Mouse (Mus musculus) MEL (cell line): ENCODE results near the gene Adsl. TPM values are rescaled to one million over a fixed set of nuclear protein-coding genes. Genes with fewer than 3 reads are reported as not detected.
A peak's percentile ranks its signal among the peaks of the same experiment; 100 is the strongest.

Experiments
- DNase-seq: peaks from one replicate; pipeline ENCODE4 v3.0.0; 2011; ENCODE audit warnings: low read depth, low spot score
- H3K27ac ChIP-seq: 2 replicates; pipeline ENCODE4 v1.5.1; 2012; ENCODE audit warnings: low read depth, mild to moderate bottlenecking, control low read depth, low read length, moderate library complexity; ENCODE audit not compliant: control insufficient read depth
- H3K27me3 ChIP-seq, 2 experiments: fragments of 150-350 bp in 1 of 2; sonication (generic) in 1 of 2; 2 replicates each; pipeline ENCODE4 v1.6.1; 2012; ENCODE audit warnings: low read length in 2 of 2, mild to moderate bottlenecking in 2 of 2, improper control_type of control experiment in 1 of 2, moderate library complexity in 1 of 2; ENCODE audit not compliant: insufficient read depth in 2 of 2, control insufficient read depth in 1 of 2
- H3K36me3 ChIP-seq, 2 experiments: 2 replicates each; pipeline ENCODE4 v1.6.1; 2012 to 2014; ENCODE audit warnings: low read length in 2 of 2, improper control_type of control experiment in 1 of 2, inconsistent platforms in 1 of 2, mild to moderate bottlenecking in 1 of 2; ENCODE audit not compliant: insufficient read depth in 2 of 2, control insufficient read depth in 1 of 2
- H3K4me1 ChIP-seq, 2 experiments: fragments of 150-350 bp in 1 of 2; sonication (generic) in 1 of 2; 2 replicates each; pipeline ENCODE4 v1.6.1; 2012; ENCODE audit warnings: low read length in 2 of 2, improper control_type of control experiment in 1 of 2, mild to moderate bottlenecking in 1 of 2; ENCODE audit not compliant: insufficient read depth in 2 of 2, control insufficient read depth in 1 of 2
- H3K4me3 ChIP-seq, 2 experiments: fragments of 150-350 bp in 1 of 2; sonication (generic) in 1 of 2; 2 replicates each; pipeline ENCODE4 v1.5.1; 2012; ENCODE audit warnings: low read depth in 2 of 2, low read length in 2 of 2, mild to moderate bottlenecking in 2 of 2, moderate library complexity in 2 of 2, control low read depth in 1 of 2, improper control_type of control experiment in 1 of 2; ENCODE audit not compliant: control insufficient read depth in 1 of 2, insufficient read depth in 1 of 2
- H3K79me2 ChIP-seq: 2 replicates; pipeline ENCODE4 v1.6.1; 2012; ENCODE audit warnings: mild to moderate bottlenecking, low read length, moderate library complexity; ENCODE audit not compliant: control insufficient read depth, poor library complexity, insufficient read depth
- H3K9ac ChIP-seq: 2 replicates; pipeline ENCODE4 v1.6.1; 2012; ENCODE audit warnings: low read depth, mild to moderate bottlenecking, control low read depth, low read length, moderate library complexity; ENCODE audit not compliant: control insufficient read depth, poor library complexity, severe bottlenecking
- H3K9me3 ChIP-seq: fragments of 150-350 bp; sonication (generic); replicated peaks from 2 replicates; pipeline ENCODE4 v1.6.1; 2012; ENCODE audit warnings: mild to moderate bottlenecking, low read length, improper control_type of control experiment, moderate library complexity; ENCODE audit not compliant: insufficient read depth
- CHD1 ChIP-seq: IDR thresholded peaks from 2 replicates; pipeline ENCODE4 v1.6.1; 2012; ENCODE audit warnings: low read depth, mild to moderate bottlenecking, inconsistent platforms, low read length, improper control_type of control experiment
- CHD2 ChIP-seq: IDR thresholded peaks from 2 replicates; pipeline ENCODE4 v1.6.1; 2011; ENCODE audit warnings: low read length, improper control_type of control experiment
- GABPA ChIP-seq: IDR thresholded peaks from 2 replicates; pipeline ENCODE4 v1.6.1; 2012; ENCODE audit warnings: low read depth, mild to moderate bottlenecking, inconsistent platforms, low read length, improper control_type of control experiment, moderate library complexity
- HCFC1 ChIP-seq: IDR thresholded peaks from 2 replicates; pipeline ENCODE4 v1.6.1; 2012; ENCODE audit warnings: low read depth, mild to moderate bottlenecking, inconsistent platforms, low read length, improper control_type of control experiment, moderate library complexity
- JUND ChIP-seq: IDR thresholded peaks from 2 replicates; pipeline ENCODE4 v1.6.1; 2011; ENCODE audit warnings: low read depth, mild to moderate bottlenecking, improper control_type of control experiment, low read length
- KAT2A ChIP-seq: conservative IDR thresholded peaks from 2 replicates; pipeline ENCODE4 v1.6.1; 2012; ENCODE audit warnings: low read depth, low read length, improper control_type of control experiment, inconsistent platforms
- MEF2A ChIP-seq: IDR thresholded peaks from 2 replicates; pipeline ENCODE4 v1.6.1; 2014; ENCODE audit warnings: low read depth, mild to moderate bottlenecking, inconsistent platforms, low read length, improper control_type of control experiment; ENCODE audit not compliant: poor library complexity, insufficient replicate concordance, severe bottlenecking; ENCODE audit errors: extremely low read depth
- MXI1 ChIP-seq: IDR thresholded peaks from 2 replicates; pipeline ENCODE4 v1.6.1; 2011; ENCODE audit warnings: mild to moderate bottlenecking, low read depth, low read length, improper control_type of control experiment
- MYC ChIP-seq: IDR thresholded peaks from 2 replicates; pipeline ENCODE4 v1.6.1; 2011; ENCODE audit warnings: low read depth, mild to moderate bottlenecking, low read length, improper control_type of control experiment, moderate library complexity
- NELFE ChIP-seq: IDR thresholded peaks from 2 replicates; pipeline ENCODE4 v1.6.1; 2011; ENCODE audit warnings: low read depth, low read length, improper control_type of control experiment
- NRF1 ChIP-seq: IDR thresholded peaks from 2 replicates; pipeline ENCODE4 v1.6.1; 2014; ENCODE audit warnings: low read depth, mild to moderate bottlenecking, inconsistent platforms, low read length, improper control_type of control experiment, moderate library complexity; ENCODE audit not compliant: poor library complexity, insufficient read depth, severe bottlenecking
- POLR2AphosphoS5 ChIP-seq: IDR thresholded peaks from 2 replicates; pipeline ENCODE4 v1.6.1; 2012; ENCODE audit warnings: low read depth, borderline replicate concordance, mild to moderate bottlenecking, inconsistent platforms, low read length, moderate library complexity, mixed read lengths
- RAD21 ChIP-seq: IDR thresholded peaks from 2 replicates; pipeline ENCODE4 v1.6.1; 2011; ENCODE audit warnings: mild to moderate bottlenecking, low read depth, low read length, improper control_type of control experiment
- SMC3 ChIP-seq: IDR thresholded peaks from 2 replicates; pipeline ENCODE4 v1.6.1; 2011; ENCODE audit warnings: low read depth, low read length, improper control_type of control experiment
- TAL1 ChIP-seq: IDR thresholded peaks from 2 replicates; pipeline ENCODE4 v1.6.1; 2012; ENCODE audit warnings: mild to moderate bottlenecking, inconsistent platforms, low read length, moderate library complexity, mixed read lengths
- UBTF ChIP-seq: IDR thresholded peaks from 2 replicates; pipeline ENCODE4 v1.6.1; 2012; ENCODE audit warnings: low read depth, mild to moderate bottlenecking, inconsistent platforms, low read length, improper control_type of control experiment, moderate library complexity, borderline replicate concordance; ENCODE audit not compliant: insufficient read depth
- USF1 ChIP-seq: IDR thresholded peaks from 2 replicates; pipeline ENCODE4 v1.6.1; 2014; ENCODE audit warnings: low read depth, mild to moderate bottlenecking, inconsistent platforms, low read length, improper control_type of control experiment, moderate library complexity
- USF2 ChIP-seq, 2 experiments: IDR thresholded peaks; 2 replicates each; pipeline ENCODE4 v1.6.1; 2011 to 2012; ENCODE audit warnings: improper control_type of control experiment in 2 of 2, low read length in 2 of 2, borderline replicate concordance in 1 of 2, inconsistent platforms in 1 of 2, low read depth in 1 of 2, mild to moderate bottlenecking in 1 of 2; ENCODE audit not compliant: insufficient read depth in 1 of 2
- ZMIZ1 ChIP-seq: IDR thresholded peaks from 2 replicates; pipeline ENCODE4 v1.6.1; 2012; ENCODE audit warnings: low read depth, mild to moderate bottlenecking, inconsistent platforms, low read length, improper control_type of control experiment, moderate library complexity
- ZNF384 ChIP-seq: IDR thresholded peaks from 2 replicates; pipeline ENCODE4 v1.6.1; 2012; ENCODE audit warnings: low read depth, mild to moderate bottlenecking, inconsistent platforms, low read length, improper control_type of control experiment
- polyA plus RNA-seq, 2 experiments: library from polyadenylated mRNA; stranded (reverse) in 1 of 2; unstranded in 1 of 2; fragments of >175 nt in 1 of 2; fragments of >200 nt in 1 of 2; gene quantifications; 2 replicates each; pipeline versions ENCODE4 v1.2.1 to v1.2.4; 2012; ENCODE audit warnings: low replicate concordance in 2 of 2, low read depth in 1 of 2; ENCODE audit not compliant: insufficient read length in 2 of 2, insufficient read depth in 1 of 2, missing spikeins in 1 of 2
- total RNA-seq: library from RNA; depleted of rRNA; stranded (reverse); fragments of 300-350 nt; gene quantifications from 2 replicates; pipeline ENCODE4 v1.2.3, GENCODE M21; 2012

The Adsl gene
- total and polyA plus RNA-seq, 3 experiments, result 304 to 365 (median 320) TPM

- H3K9me3 ChIP-seq, result no peaks in the 10 kb centered on the region
- DNase-seq, result peak; percentile 35
- no peak overlapping the region for H3K9ac ChIP-seq
- H3K4me3 ChIP-seq, result no peak overlapping the region
- peaks cover 0 to 14% of the 10 kb centered on the region in 2 experiments; a peak in 2 of 4 replicates for H3K36me3 ChIP-seq
- no peaks in the 10 kb centered on the region for H3K79me2 ChIP-seq
- H3K4me1 ChIP-seq, result no peaks in the 10 kb centered on the region
- no peak overlapping the region for H3K27ac ChIP-seq
- no peaks in the 10 kb centered on the region for H3K27me3 ChIP-seq
- TF ChIP-seq POLR2AphosphoS5 (no peak), MXI1 (no peak), ZMIZ1 (no peak), CHD1 (no peak), CHD2 (no peak), MEF2A (no peak), USF1 (no peak), USF2 (IDR thresholded peaks at IDR 0.05; ENCODE audit: borderline replicate concordance in 1 of 2, insufficient read depth in 1 of 2, low read depth in 1 of 2, low read length in 2 of 2) (no peak), NELFE (no peak)
These were observed 26.5 kb upstream of the Adsl start for GRCm38 (mm10) chr15:80921781-80922180.

DNA sequence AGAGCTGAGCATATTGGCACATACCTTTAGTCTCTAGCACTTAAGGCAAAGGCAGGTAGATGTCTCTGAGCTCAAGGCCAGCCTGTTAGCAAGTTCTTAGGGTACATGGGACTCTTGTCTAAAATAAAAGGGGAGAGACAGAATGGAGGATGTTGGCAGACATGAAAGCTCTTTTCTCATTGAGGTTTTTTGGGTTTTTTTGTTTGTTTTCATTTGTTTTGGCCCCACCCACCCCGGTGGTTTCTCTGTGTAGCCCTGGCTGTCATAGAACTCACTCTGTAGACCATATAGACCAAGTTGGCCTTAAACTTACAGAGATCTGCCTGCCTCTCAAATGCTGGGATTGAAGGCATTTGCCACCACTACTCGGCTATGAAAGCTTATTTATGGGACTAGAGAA, 24.1 kb upstream of the Adsl start:
- no peak overlapping the region for H3K27ac ChIP-seq
- H3K4me1 ChIP-seq, result no peaks in the 10 kb centered on the region
- H3K4me3 ChIP-seq, result no peak overlapping the region
- no peak overlapping the region for H3K9ac ChIP-seq
- peaks cover 0 to 15% of the 10 kb centered on the region in 2 experiments; a peak in 2 of 4 replicates for H3K36me3 ChIP-seq
- no peak for DNase-seq
- H3K9me3 ChIP-seq, result no peaks in the 10 kb centered on the region
- no peak for TF ChIP-seq TAL1
- TF ChIP-seq NELFE, result no peak
- TF ChIP-seq CHD1, result no peak
- no peak for TF ChIP-seq JUND
- TF ChIP-seq SMC3, result no peak
- no peak for TF ChIP-seq ZNF384
- TF ChIP-seq GABPA, result no peak
- no peak for TF ChIP-seq MYC
- no peak for TF ChIP-seq RAD21
- no peak for TF ChIP-seq HCFC1
- TF ChIP-seq KAT2A, result no peak
- TF ChIP-seq UBTF, result no peak
- no peak for TF ChIP-seq POLR2AphosphoS5
- TF ChIP-seq NRF1, result no peak
- TF ChIP-seq USF1, result no peak
- H3K27me3 ChIP-seq, result no peaks in the 10 kb centered on the region
- H3K79me2 ChIP-seq, result no peaks in the 10 kb centered on the region
